Mouse (Mus musculus) lung, postnatal 0 days (tissue): ENCODE results near the gene Sumo3.

Experiments
- CTCF ChIP-seq: IDR thresholded peaks from 2 replicates; pipeline ENCODE4 v1.5.1; 2016; ENCODE audit warnings: antibody characterized with exemption, mild to moderate bottlenecking
- EP300 ChIP-seq: IDR thresholded peaks from 2 replicates; pipeline ENCODE4 v1.6.1; 2016; ENCODE audit warnings: antibody characterized with exemption, mild to moderate bottlenecking, control low read depth

- TF ChIP-seq CTCF (peak; percentile 96), EP300 (no peak)
Measured at GRCm38 (mm10) chr10:77590812-77591211, 15.1 kb upstream of the Sumo3 start.
